Mouse (Mus musculus) layer of hippocampus, adult 8-10 months (tissue): ENCODE results near the gene Wdr45b. TPM values are rescaled to one million over a fixed set of nuclear protein-coding genes. Genes with fewer than 3 reads are reported as not detected.
"Not testable (repeated sequence)": the region's sequence is repeated elsewhere in the genome, so short reads cannot be mapped to it uniquely, and the experiment has no call there.

Experiments used
- DNase-seq, 2 experiments: peaks; one replicate each; pipeline ENCODE4 v3.0.0; 2022; ENCODE audit warnings: low spot score in 2 of 2
- microRNA-seq, 2 experiments: library from miRNA; unstranded; fragments of <30 nt; microRNA quantifications; one replicate each; pipeline ENCODE4 v1.2.0; 2022
- total RNA-seq, 4 experiments: library from RNA; stranded (reverse); gene quantifications; 2 replicates each; pipeline ENCODE4 v1.2.4; 2022

The Wdr45b gene
- total RNA-seq, 4 experiments from 2014 or later = 54.5 to 70.7 (median 61.0) TPM

DNA sequence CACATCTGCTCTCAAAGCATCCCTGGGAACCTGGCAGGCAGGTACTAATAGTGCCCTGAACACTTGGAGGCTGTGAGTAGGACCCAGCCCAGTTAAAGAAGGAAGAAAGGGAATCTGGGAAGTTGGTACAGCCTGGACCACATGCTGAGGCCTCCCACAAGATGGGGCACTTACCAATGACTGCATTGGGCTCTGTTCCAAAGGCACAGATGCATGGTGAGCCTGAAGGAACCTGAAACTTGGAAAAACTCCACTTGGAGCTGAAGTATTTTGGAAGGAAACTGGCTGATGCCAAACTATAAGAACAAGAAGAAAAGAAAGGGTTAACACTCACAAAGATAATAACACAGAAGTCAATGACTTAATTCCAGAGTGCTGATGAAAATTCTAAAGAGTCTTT lies 25.6 kb downstream of the Wdr45b start:
- DNase-seq = no peak

- no peak for DNase-seq
These were observed 26.0 kb downstream of the Wdr45b start for GRCm38 (mm10) chr11:121328206-121328605.

- no peak for DNase-seq
These were observed 27.6 kb downstream of the Wdr45b start for GRCm38 (mm10) chr11:121326681-121327080.

DNA sequence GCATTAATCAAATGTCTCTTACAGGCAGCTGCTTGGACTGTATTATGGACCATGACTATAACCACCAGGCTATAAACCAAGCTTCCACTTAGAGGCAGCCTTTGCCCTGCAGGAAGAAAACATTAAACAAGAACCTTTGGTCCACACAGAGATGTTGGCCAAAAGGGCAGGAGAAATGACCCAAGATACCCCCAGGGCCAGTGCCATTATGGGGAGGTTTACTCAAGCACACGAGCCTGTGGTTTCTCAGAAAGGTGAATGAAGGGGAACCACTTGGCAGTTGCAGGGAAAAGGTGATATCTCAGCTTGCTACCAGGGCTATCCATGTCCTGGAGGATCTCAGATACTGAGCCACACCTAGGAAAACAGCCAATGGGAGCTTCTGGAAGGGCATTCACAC lies 28.2 kb downstream of the Wdr45b start:
- no peak for DNase-seq

DNA sequence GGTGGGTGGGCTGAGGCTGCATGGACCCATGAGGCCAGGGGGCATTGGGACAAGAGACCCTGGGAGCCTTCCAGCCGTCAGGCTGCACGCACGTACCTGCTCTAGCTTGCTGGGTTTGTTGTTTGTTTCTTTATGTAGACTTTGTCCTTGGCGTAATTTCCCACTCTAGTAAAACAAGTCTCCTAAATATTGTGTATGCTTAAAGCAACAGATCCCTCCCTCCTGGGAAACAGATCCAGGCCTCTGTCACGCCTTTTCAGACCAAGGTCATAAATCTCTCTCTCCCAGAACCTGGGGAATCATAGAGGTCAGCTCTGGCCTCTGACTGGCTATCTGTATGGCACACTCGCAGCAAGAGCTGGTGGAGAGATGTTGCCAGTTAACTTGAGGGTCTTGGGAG lies 46.5 kb downstream of the Wdr45b start:
- DNase-seq = not testable (repeated sequence)

DNA sequence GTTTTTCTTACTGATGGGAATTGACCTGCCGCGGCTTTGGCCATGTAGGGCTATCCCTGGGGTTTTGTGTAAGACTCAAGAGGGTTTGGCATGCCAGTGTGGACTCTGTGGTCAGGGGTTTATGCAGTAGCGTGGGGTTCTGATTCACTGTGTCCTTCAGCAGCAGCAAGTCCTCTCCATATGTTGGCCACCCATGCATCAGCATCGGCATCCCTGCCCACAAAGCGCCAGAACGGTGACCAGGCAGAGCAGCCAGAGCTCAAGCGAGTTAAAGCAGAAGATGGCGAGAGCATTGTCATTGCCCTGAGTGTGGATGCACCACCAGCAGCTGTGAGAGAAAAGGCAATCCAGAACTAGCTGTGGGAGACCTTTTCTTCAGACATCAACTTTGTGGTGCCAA lies 47.6 kb downstream of the Wdr45b start:
- no peak for DNase-seq

- no peak for DNase-seq
These were observed 48.9 kb downstream of the Wdr45b start for GRCm38 (mm10) chr11:121305371-121305770.

DNA sequence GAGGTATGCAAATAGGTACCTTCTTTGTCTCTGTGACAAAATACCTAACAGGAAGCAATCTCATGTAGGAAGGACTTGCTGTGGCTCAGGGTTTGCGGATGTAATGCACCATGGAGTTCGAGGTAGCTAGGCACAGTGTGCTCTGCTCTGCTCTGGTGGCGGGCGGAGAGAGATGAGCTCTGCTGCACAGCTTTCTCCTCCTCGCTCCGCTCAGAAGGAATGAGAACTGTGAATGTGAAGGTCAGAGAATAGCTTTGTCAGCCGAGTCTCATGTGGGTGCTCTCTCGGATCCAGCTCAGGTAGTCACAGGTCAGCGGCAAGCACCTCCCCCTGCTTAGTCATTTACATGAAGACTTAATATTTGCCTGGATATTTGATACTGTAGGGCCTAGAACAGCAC lies 54.0 kb downstream of the Wdr45b start:
- DNase-seq = no peak

DNA sequence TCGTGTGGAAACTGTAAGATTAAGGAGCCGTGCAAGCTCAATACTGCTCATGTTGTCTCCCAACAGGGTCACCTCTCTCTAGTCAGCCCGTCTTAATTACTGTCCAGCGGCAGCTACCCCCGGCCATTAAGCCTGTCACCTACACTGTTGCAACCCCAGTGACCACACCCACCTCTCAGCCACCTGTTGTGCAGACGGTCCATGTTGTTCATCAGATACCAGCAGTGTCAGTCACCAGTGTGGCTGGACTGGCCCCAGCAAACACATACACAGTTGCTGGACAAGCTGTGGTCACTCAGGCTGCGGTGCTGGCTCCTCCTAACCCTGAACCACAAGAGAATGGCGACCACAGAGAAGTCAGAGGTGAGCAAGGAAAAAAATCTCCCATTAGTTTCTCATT lies 55.8 kb downstream of the Wdr45b start:
- no peak for DNase-seq

- DNase-seq = no peak
These were observed 59.5 kb downstream of the Wdr45b start for GRCm38 (mm10) chr11:121294771-121295170.

DNA sequence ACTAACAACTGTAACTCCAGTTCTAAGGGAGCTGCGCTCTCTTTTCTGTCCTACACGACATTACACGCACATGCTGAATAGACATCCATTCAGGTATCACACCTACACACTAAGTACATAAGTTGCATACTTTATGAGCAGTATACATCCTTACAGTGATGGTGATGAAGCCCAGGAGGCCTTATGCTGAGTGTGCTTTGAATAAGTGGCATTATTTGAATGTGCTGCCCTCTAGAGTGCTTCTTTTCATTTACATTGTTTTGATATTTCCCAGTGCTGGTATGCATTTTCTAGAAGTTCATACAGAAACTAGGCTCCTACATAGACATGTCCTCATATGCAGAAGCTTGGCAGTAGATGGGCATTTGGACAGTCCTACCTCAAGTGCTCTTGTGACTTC lies 64.4 kb downstream of the Wdr45b start:
- no peak for DNase-seq

GRCm38 (mm10) chr11:121282911-121283310 lies 71.3 kb downstream of the Wdr45b start:
- DNase-seq = no peak

DNA sequence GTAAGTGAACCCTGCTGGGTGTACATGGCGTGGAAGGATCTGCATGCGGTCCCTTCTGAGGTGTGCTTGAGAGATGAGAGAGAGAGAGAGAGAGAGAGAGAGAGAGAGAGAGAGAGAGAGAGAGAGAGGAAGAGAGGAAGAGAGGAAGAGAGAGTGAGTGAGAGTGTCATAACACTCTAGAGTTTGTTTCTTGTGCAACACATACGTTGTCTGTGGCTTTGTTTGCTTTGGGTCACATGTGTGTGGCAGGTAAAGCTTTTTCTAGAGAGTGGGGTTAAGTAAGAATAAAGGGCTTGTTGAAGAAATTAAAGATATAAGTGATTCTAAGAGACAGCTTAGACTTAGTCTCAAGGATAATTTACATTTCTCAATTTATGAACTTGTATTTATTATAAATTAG lies 76.2 kb downstream of the Wdr45b start:
- DNase-seq = no peak

GRCm38 (mm10) chr11:121277516-121277915 lies 76.7 kb downstream of the Wdr45b start:
- DNase-seq = no peak

Small RNA genes within 50 kb of the gene (microRNA-seq; reads per million reads assigned to microRNA genes)
- gene Mir7236 = 0 to 0.64 reads per million in 2 experiments

Other genes with a start within 250 kb of the Wdr45b start
- not detected for gene Tex19.2, start 235.8 kb downstream of the Wdr45b start, total RNA-seq
- not detected for gene Tex19.1, start 208.3 kb downstream of the Wdr45b start, total RNA-seq
- under 1 TPM; 0.22 to 0.45 (median 0.40) TPM for gene Uts2r, start 194.2 kb downstream of the Wdr45b start, total RNA-seq
- gene Hexdc, start 150.0 kb downstream of the Wdr45b start, total RNA-seq = 10 to 100 TPM; 21.6 to 27.6 (median 26.1) TPM
- gene Ogfod3, start 149.7 kb downstream of the Wdr45b start, total RNA-seq = 10 to 100 TPM in 1 of 4 experiments, 1 to 10 TPM in 3; 4.4 to 12.7 (median 7.1) TPM
- gene Cybc1, start 125.1 kb downstream of the Wdr45b start, total RNA-seq = 10 to 100 TPM; 22.1 to 25.3 (median 24.3) TPM
- 10 to 100 TPM; 42.9 to 71.2 (median 51.7) TPM for gene Narf, start 117.2 kb downstream of the Wdr45b start, total RNA-seq
- gene Foxk2, start 94.5 kb downstream of the Wdr45b start, total RNA-seq = 10 to 100 TPM; 65.3 to 83.7 (median 78.3) TPM
- gene Rab40b, start 33.8 kb upstream of the Wdr45b start, total RNA-seq = 10 to 100 TPM; 49.0 to 57.9 (median 53.8) TPM
- gene Fn3krp, start 67.0 kb upstream of the Wdr45b start, total RNA-seq = 10 to 100 TPM; 48.4 to 51.6 (median 51.1) TPM
- 10 to 100 TPM; 40.7 to 57.9 (median 49.9) TPM for gene Fn3k, start 80.5 kb upstream of the Wdr45b start, total RNA-seq
- 10 to 100 TPM; 40.3 to 43.8 (median 42.4) TPM for gene Tbcd, start 97.5 kb upstream of the Wdr45b start, total RNA-seq
- under 1 TPM in 3 of 4 experiments, not detected in 1; 0.14 to 0.37 (median 0.16) TPM for gene Zfp750, start 164.9 kb upstream of the Wdr45b start, total RNA-seq